Mouse (Mus musculus) G1E (cell line): ENCODE measurements around the gene Azin2.

Experiments used
- CTCF ChIP-seq: IDR thresholded peaks from 2 replicates; pipeline ENCODE4 v1.5.1; 2012; ENCODE audit warnings: low read depth, low read length, inconsistent platforms, mixed read lengths
- GATA1 ChIP-seq: IDR thresholded peaks from 2 replicates; pipeline ENCODE4 v1.6.1; 2012; ENCODE audit warnings: borderline replicate concordance, low read length, inconsistent platforms, mixed read lengths
- GATA2 ChIP-seq: IDR thresholded peaks from 2 replicates; pipeline ENCODE4 v1.6.1; 2012; ENCODE audit warnings: low read depth, low read length, inconsistent platforms, borderline replicate concordance
- POLR2AphosphoS5 ChIP-seq: IDR thresholded peaks from 2 replicates; pipeline ENCODE4 v1.6.1; 2012; ENCODE audit warnings: low read depth, low read length, inconsistent platforms; ENCODE audit not compliant: insufficient replicate concordance
- TAL1 ChIP-seq: conservative IDR thresholded peaks from 2 replicates; pipeline ENCODE4 v1.6.1; 2012; ENCODE audit warnings: low read depth, low read length, inconsistent platforms, mixed read lengths

DNA sequence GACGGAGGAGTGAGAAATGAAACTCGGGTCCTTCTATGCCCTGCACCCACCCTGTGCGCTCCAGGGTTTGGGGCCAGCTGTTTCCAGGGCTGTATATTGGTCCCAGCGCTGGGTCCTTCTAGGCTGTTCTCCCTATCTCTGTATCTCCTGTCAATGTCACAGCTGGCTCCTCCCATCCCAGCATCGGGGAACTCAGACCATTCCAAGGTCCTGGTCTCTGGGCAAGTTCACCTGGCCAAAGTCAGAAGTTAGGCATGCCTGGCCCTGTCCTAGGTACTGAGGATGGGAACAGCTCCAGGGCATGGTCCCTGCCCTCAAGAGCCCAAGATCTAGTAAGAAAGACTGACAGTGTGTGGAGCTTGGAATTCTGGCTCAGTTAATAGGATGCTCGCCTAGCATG is 70.5 kb downstream of the Azin2 start:
- TF ChIP-seq CTCF: no peak
- no peak for TF ChIP-seq GATA1
- TF ChIP-seq TAL1: no peak
- TF ChIP-seq GATA2: no peak
- no peak for TF ChIP-seq POLR2AphosphoS5
